Mouse (Mus musculus) E14TG2a.4 (cell line): ENCODE data around the gene Ube2d2b.

Experiments used
- CTCF ChIP-seq: conservative IDR thresholded peaks from 2 replicates; pipeline ENCODE4 v1.5.1; 2014; ENCODE audit warnings: low read length
- POU5F1 ChIP-seq: IDR thresholded peaks from 2 replicates; pipeline ENCODE4 v1.6.1; 2014; ENCODE audit warnings: low read length, borderline replicate concordance

GRCm38 (mm10) chr5:107853807-107854206, 23.9 kb downstream of the Ube2d2b start:
- TF ChIP-seq CTCF = no peak
- no peak for TF ChIP-seq POU5F1
